ENCODE assay signal across 22 mouse cellular contexts in the genomic region with DNA sequence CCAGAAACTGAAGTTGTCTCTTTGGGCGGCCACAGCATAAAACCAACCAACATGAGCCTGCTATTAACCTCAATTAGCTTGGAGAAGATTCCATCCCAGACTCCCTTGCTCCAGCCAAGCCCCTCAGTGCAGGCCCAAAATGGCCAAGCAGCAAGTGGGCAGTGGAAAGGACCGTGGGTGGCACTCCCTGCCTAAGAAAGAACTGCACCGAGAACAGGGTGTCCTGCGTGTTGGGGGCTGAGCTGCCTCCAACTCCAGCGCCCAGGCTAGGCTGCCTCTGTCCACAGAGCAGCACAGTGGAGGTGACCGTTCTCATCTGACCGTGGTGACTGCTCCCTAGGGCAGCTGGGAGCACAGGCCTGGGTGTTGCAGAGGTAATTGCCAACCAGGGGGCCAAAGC. TPM values are rescaled to one million over a fixed set of nuclear protein-coding genes. Genes with fewer than 3 reads are reported as not detected.
A peak's percentile ranks its signal among the peaks of the same experiment; 100 is the strongest.
DNase-seq lines count a peak whose midpoint lies in the region; ATAC-seq and TF ChIP-seq lines count a peak whose summit lies in the region.
"Had no signal": no experiment of that assay in that cellular context is flagged by ENCODE, and none has a peak within 500 bp of the region (broad histone marks: within the 10 kb centered on the region; RNA-seq: fewer than 3 reads in every experiment).

No protein-coding gene starts in this region.

- TF ChIP-seq POLR2A in cortical plate, adult 2 months (IDR thresholded peaks at IDR 0.05; ENCODE audit: extremely low read depth, insufficient read depth, low read length): no peak

- no peaks in the 10 kb centered on the region; the same call in 1 of the 2 replicates for H3K36me3 ChIP-seq in forebrain, embryonic 10.5 days (replicated peaks)
- no peaks in the 10 kb centered on the region for H3K36me3 ChIP-seq in forebrain, embryonic 15.5 days
- H3K36me3 ChIP-seq in embryonic facial prominence, embryonic 14.5 days (ENCODE audit: control insufficient read depth, insufficient read depth, low read length): 0 out of 2 replicates have a peak, but pooled peaks cover 4% of the 10 kb centered on the region
- H3K36me3 ChIP-seq: G1E; intestine, embryonic 15.5 days had no signal

- TF ChIP-seq CTCF in layer of hippocampus, adult 2 months (conservative IDR thresholded peaks at IDR 0.05): no peak
- no peak for TF ChIP-seq CTCF in cortical plate, adult 2 months (IDR thresholded peaks at IDR 0.05; ENCODE audit: extremely low read depth, insufficient read depth, low read length)

- H3K9ac ChIP-seq in forebrain, embryonic 15.5 days (replicated peaks): no peak overlapping the region
- H3K9ac ChIP-seq in embryonic facial prominence, embryonic 14.5 days (ENCODE audit: low read depth, low read length): 0 out of 2 replicates have a peak overlapping the region, but pooled peaks have one; percentile 34
- H3K9ac ChIP-seq: hindbrain, embryonic 13.5 days; intestine, embryonic 15.5 days had no signal

- ATAC-seq in forebrain, embryonic 15.5 days (replicated peaks): no peak
- no peak for ATAC-seq in embryonic facial prominence, embryonic 14.5 days (ENCODE audit: low read depth)
- ATAC-seq: CD4-positive, CD25-positive, alpha-beta regulatory T cell, adult 4 months; forebrain, embryonic 14.5 days; intestine, embryonic 15.5 days had no signal

- H3K27ac ChIP-seq in forebrain, embryonic 10.5 days: 0 out of 2 replicates have a peak overlapping the region, but pooled peaks have one; percentile 25
- no peak overlapping the region for H3K27ac ChIP-seq in forebrain, embryonic 15.5 days (replicated peaks)
- H3K27ac ChIP-seq in layer of hippocampus, adult 2 months: peak overlapping the region; percentile 62; the same call in 1 of the 2 replicates
- H3K27ac ChIP-seq in cortical plate, adult 2 months (ENCODE audit: insufficient read depth, low read length): peak overlapping the region; percentile 50; the same call in 1 of the 2 replicates
- H3K27ac ChIP-seq in embryonic facial prominence, embryonic 14.5 days (replicated peaks; ENCODE audit: low read depth, low read length): no peak overlapping the region
- H3K27ac ChIP-seq: hindbrain, embryonic 13.5 days; intestine, embryonic 15.5 days had no signal

- no peak for DNase-seq in forebrain, embryonic 10.5 days (ENCODE audit: extremely low spot score, low spot score)
- no peak for DNase-seq in layer of hippocampus, adult 2 months (ENCODE audit: low spot score in 2 of 2)
- DNase-seq in layer of hippocampus, postnatal 25 days (ENCODE audit: extremely low spot score in 1 of 2, low spot score in 1 of 2): no peak
- no peak for DNase-seq in embryonic facial prominence, embryonic 14.5 days (ENCODE audit: low spot score)
- DNase-seq in kidney, adult 18-20 months: no peak
- DNase-seq in embryo, embryonic 9.5 days (ENCODE audit: extremely low spot score): no peak
- DNase-seq: adrenal gland, postnatal 10 days; B cell, adult 2 months; cerebellum, adult 11 months; cerebellum, adult 8-10 months; cerebellum, postnatal 25 days; gastrocnemius, postnatal 14 days; heart, postnatal 10 days; heart, postnatal 4 days had no signal

- H3K9me3 ChIP-seq in forebrain, embryonic 10.5 days: no peaks in the 10 kb centered on the region
- H3K9me3 ChIP-seq in forebrain, embryonic 15.5 days: no peaks in the 10 kb centered on the region
- no peaks in the 10 kb centered on the region for H3K9me3 ChIP-seq in embryonic facial prominence, embryonic 14.5 days (ENCODE audit: control insufficient read depth, low read length)
- H3K9me3 ChIP-seq: G1E; hindbrain, embryonic 13.5 days; intestine, embryonic 15.5 days had no signal

- no peak overlapping the region for H3K4me3 ChIP-seq in forebrain, embryonic 10.5 days
- no peak overlapping the region for H3K4me3 ChIP-seq in forebrain, embryonic 15.5 days
- no peak overlapping the region for H3K4me3 ChIP-seq in layer of hippocampus, adult 2 months
- H3K4me3 ChIP-seq in cortical plate, adult 2 months (ENCODE audit: insufficient read depth, low read length): no peak overlapping the region
- H3K4me3 ChIP-seq in embryonic facial prominence, embryonic 14.5 days (ENCODE audit: low read depth, low read length): no peak overlapping the region
- H3K4me3 ChIP-seq: hindbrain, embryonic 13.5 days; intestine, embryonic 15.5 days had no signal

- H3K4me2 ChIP-seq in forebrain, embryonic 15.5 days (replicated peaks): no peak overlapping the region
- H3K4me2 ChIP-seq in embryonic facial prominence, embryonic 14.5 days (ENCODE audit: low read depth, low read length): no peak overlapping the region
- H3K4me2 ChIP-seq: hindbrain, embryonic 13.5 days; intestine, embryonic 15.5 days had no signal

- peaks cover 13% of the 10 kb centered on the region for H3K4me1 ChIP-seq in forebrain, embryonic 10.5 days
- H3K4me1 ChIP-seq in forebrain, embryonic 15.5 days: no peaks in the 10 kb centered on the region
- peaks cover 6% of the 10 kb centered on the region for H3K4me1 ChIP-seq in cortical plate, adult 2 months (ENCODE audit: control insufficient read depth, insufficient read depth, low read length)
- no peaks in the 10 kb centered on the region for H3K4me1 ChIP-seq in embryonic facial prominence, embryonic 14.5 days (ENCODE audit: control insufficient read depth, insufficient read depth, low read length)
- H3K4me1 ChIP-seq: hindbrain, embryonic 13.5 days; intestine, embryonic 15.5 days had no signal

- no peaks in the 10 kb centered on the region for H3K27me3 ChIP-seq in forebrain, embryonic 10.5 days (ENCODE audit: poor library complexity, severe bottlenecking)
- no peaks in the 10 kb centered on the region for H3K27me3 ChIP-seq in forebrain, embryonic 15.5 days
- no peaks in the 10 kb centered on the region for H3K27me3 ChIP-seq in embryonic facial prominence, embryonic 14.5 days (replicated peaks; ENCODE audit: control insufficient read depth, insufficient read depth, low read length)
- H3K27me3 ChIP-seq: hindbrain, embryonic 13.5 days; intestine, embryonic 15.5 days had no signal

- 84% methylated on average over 7 of the region's 7 CpGs for WGBS in forebrain, embryonic 10.5 days
- 90% methylated on average over 7 of the region's 7 CpGs for WGBS in forebrain, embryonic 15.5 days
- WGBS in embryonic facial prominence, embryonic 14.5 days: 64% methylated on average over 7 of the region's 7 CpGs

RNA-seq across cellular contexts. Expression of a gene that starts 16.7 kb away (rescaled TPM):
- 0.81 and 0.84 TPM in 2 replicates for polyA plus RNA-seq in forebrain, embryonic 10.5 days (2016; fragmentation: Nextera tagmentation; extraction: Ambion mirVana)
- polyA plus RNA-seq in forebrain, embryonic 15.5 days (2015; fragmentation: Nextera tagmentation; extraction: Ambion mirVana): 0.78 and 1.7 TPM in 2 replicates
- 1 to 10 TPM; 5.2 to 6.6 TPM for total RNA-seq in layer of hippocampus, adult 2 months (2021)
- total RNA-seq in layer of hippocampus, postnatal 25 days (2021): 1 to 10 TPM; 6.8 to 7.2 TPM
- polyA plus RNA-seq in cortical plate, adult 2 months (2012; rRNA removed): 12.3 and 12.8 TPM in 2 replicates
- 4.7 and 5.6 TPM in 2 replicates for polyA plus RNA-seq in embryonic facial prominence, embryonic 14.5 days (2014; fragmentation: Nextera tagmentation; extraction: Ambion mirVana)
- total RNA-seq: granulocyte monocyte progenitor cell, adult 5-6 weeks had no signal
- polyA plus RNA-seq: G1E had no signal

Comparison
In these comparisons a context has a peak if more than half of its experiments do, and no peak if none do; other contexts are left out.
1. H3K27ac ChIP-seq: peak in forebrain, embryonic 10.5 days (single experiment), layer of hippocampus, adult 2 months (single experiment) and cortical plate, adult 2 months (single experiment); none in forebrain, embryonic 15.5 days (single experiment) and embryonic facial prominence, embryonic 14.5 days (single experiment).